Mouse (Mus musculus) central nervous system, embryonic 18 days (tissue): ENCODE measurements around the gene Tmem167. TPM values are rescaled to one million over a fixed set of nuclear protein-coding genes. Genes with fewer than 3 reads are reported as not detected.

Experiments used
- polyA plus RNA-seq: library from polyadenylated mRNA; depleted of rRNA; stranded (reverse); fragments of >200 nt; gene quantifications from 2 replicates; pipeline ENCODE4 v1.2.3, GENCODE M21; 2012; rRNA removed

The Tmem167 gene
- polyA plus RNA-seq: 16.8 and 18.2 TPM in 2 replicates

DNA sequence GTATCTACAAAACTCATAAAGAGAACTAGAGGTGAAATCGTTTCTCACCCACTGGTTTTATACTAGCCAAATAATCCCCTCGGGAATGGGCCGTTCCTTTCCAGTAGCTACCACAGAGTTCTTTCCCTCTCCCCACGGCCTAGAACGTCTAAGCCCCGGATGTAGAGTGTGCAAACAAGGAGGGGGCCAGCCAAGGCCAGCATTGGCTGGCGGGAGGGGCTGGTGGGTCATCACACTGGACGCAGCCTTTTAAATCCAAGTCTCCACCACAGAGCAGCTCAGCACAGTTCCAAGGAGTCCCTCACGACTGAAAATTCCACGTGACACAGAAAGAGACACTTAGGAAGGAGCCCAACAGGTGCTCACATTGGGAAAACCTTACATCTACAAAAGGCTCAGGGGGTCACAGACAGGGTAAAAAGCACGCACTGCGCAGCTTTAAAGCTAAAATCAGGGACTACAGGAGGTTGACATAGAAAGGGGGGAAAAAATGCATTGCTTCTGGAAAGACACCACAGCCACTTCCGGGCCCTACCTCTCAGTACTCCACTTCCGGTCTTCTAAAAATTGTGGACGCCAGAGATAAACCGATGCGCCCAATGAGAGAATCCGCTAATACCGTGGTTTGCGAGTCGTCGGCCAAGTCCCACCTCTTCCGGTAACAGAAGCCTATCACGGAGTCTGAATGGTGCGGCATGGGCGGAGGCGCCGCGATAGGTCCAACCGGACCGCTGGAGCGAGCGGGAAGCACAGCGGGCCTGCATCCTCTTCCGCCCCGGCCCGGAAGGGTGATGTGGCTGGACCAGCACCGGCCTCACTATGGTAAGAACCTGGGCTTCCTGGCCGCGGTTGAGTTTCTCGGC lies at the start of gene Tmem167, which contains the start of gene Xrcc4:
TSS of gene Tmem167 (plus strand) at position 162 of the 863 bp plus-strand sequence.
TSS of gene Xrcc4 (minus strand) at position 647 of the 863 bp plus-strand sequence.

Other genes starting within 250 kb of the Tmem167 start
- gene Xrcc4, start 485 bp downstream of the Tmem167 start, polyA plus RNA-seq: 10.0 and 11.4 TPM in 2 replicates